Mouse (Mus musculus) Patski (cell line): ENCODE measurements at regions not wholly inside any gene's neighbourhood (a gene's known extent, or its start where the extent isn't known, plus 50 kb on each side); places are given as distances from the start of the nearest gene placed in this dataset.

ENCODE experiments used
- ATAC-seq: fragments of 100-300 bp; one replicate; pipeline ENCODE4 v1.8.0; 2021
- CTCF ChIA-PET: fragments of 350-600 bp; sonication (Branson Sonifier 250); formaldehyde crosslinking; loops from one replicate; lab custom pipeline; 2022; ENCODE audit warnings: inconsistent platforms; lab: Charles Lee
- POLR2A ChIA-PET: fragments of 350-600 bp; sonication (Branson Sonifier 250); formaldehyde crosslinking; loops from one replicate; lab custom pipeline; 2022; ENCODE audit warnings: antibody characterized with exemption, inconsistent platforms; lab: Charles Lee
- DNase-seq: peaks from one replicate; pipeline ENCODE4 v3.0.0-alpha.2; 2011; ENCODE audit warnings: low read depth, low spot score
- H3K27me3 ChIP-seq: fragments of 371-371 bp; one replicate; pipeline ENCODE4 v1.5.1; 2021
- CTCF ChIP-seq: fragments of 100-300 bp; IDR thresholded peaks from one replicate; pipeline ENCODE4 v1.5.1; 2021
- in situ Hi-C: fragments of 300-500 bp; cut with MboI; formaldehyde crosslinking; loops from 3 replicates; pipeline ENCODE4 v1.11.1; 2018; ENCODE audit warnings: low pct_unique_long_range_greater_than_20kb, mixed read lengths

- DNase-seq = no peak
- H3K27me3 ChIP-seq = no peaks in the 10 kb centered on the region
- no peak for ATAC-seq
- ChIA-PET POLR2A (no interaction called here), CTCF (no interaction called here)
- TF ChIP-seq CTCF = no peak
- in situ Hi-C loops = no loop called here
Observed at GRCm38 (mm10) chr8:128109036-128109435, 249.4 kb upstream of the Nrp1 start.

GRCm38 (mm10) chr8:128111132-128111531 lies 247.3 kb upstream of the Nrp1 start:
- DNase-seq = no peak
- in situ Hi-C loops = loop anchor here (5.0 kb wide), 1 partner anchor 51 kb away; no protein-coding TSS in a partner anchor
- no peak for ATAC-seq
- CTCF ChIA-PET = no interaction called here
- no peaks in the 10 kb centered on the region for H3K27me3 ChIP-seq
- no peak for TF ChIP-seq CTCF
- POLR2A ChIA-PET = no interaction called here

GRCm38 (mm10) chr8:128113116-128113515 lies 245.3 kb upstream of the Nrp1 start:
- DNase-seq (peak; percentile 90), ATAC-seq (peak; percentile 93)
- POLR2A ChIA-PET = interaction anchor here (0.5 kb wide), 1 partner anchor 707 kb away, joined by 4 read pairs; no protein-coding TSS in a partner anchor
- in situ Hi-C loops = loop anchor here (5.0 kb wide), 1 partner anchor 49 kb away; no protein-coding TSS in a partner anchor
- no peak for TF ChIP-seq CTCF
- no peaks in the 10 kb centered on the region for H3K27me3 ChIP-seq
- CTCF ChIA-PET = interaction anchor here (1.1 to 2.1 kb wide), 2 partner anchors 11 to 13 kb away, joined by 3 to 7 read pairs; no protein-coding TSS in a partner anchor

- in situ Hi-C loops = no loop called here
- H3K27me3 ChIP-seq = no peaks in the 10 kb centered on the region
- TF ChIP-seq CTCF = no peak
- ATAC-seq (no peak), DNase-seq (no peak)
- ChIA-PET CTCF (interaction anchor here (1.0 kb wide), 1 partner anchor 9 kb away, joined by 4 read pairs; no protein-coding TSS in a partner anchor), POLR2A (no interaction called here)
Observed at GRCm38 (mm10) chr8:128141290-128141966, 217.0 kb upstream of the Nrp1 start.

GRCm38 (mm10) chr8:128148351-128148942 lies 210.0 kb upstream of the Nrp1 start:
- no peak for TF ChIP-seq CTCF
- no peaks in the 10 kb centered on the region for H3K27me3 ChIP-seq
- DNase-seq = no peak
- no peak for ATAC-seq
- in situ Hi-C loops = no loop called here
- ChIA-PET POLR2A (no interaction called here), CTCF (no interaction called here)

GRCm38 (mm10) chr8:128155604-128156003 lies 202.8 kb upstream of the Nrp1 start:
- ChIA-PET CTCF (no interaction called here), POLR2A (no interaction called here)
- no peak for TF ChIP-seq CTCF
- no peak for DNase-seq
- in situ Hi-C loops = no loop called here
- no peak for ATAC-seq
- no peaks in the 10 kb centered on the region for H3K27me3 ChIP-seq

- no peak for DNase-seq
- in situ Hi-C loops = no loop called here
- TF ChIP-seq CTCF = no peak
- no peak for ATAC-seq
- ChIA-PET CTCF (interaction anchor here (0.8 kb wide), 1 partner anchor 207 kb away, joined by 3 read pairs; no protein-coding TSS in a partner anchor), POLR2A (no interaction called here)
- H3K27me3 ChIP-seq = no peaks in the 10 kb centered on the region
Observed at GRCm38 (mm10) chr8:128156221-128156620, 202.2 kb upstream of the Nrp1 start.

- TF ChIP-seq CTCF = no peak
- POLR2A ChIA-PET = no interaction called here
- no peaks in the 10 kb centered on the region for H3K27me3 ChIP-seq
- ATAC-seq = no peak
- in situ Hi-C loops = loop anchor here (5.0 to 10.0 kb wide), 3 partner anchors 51 to 968 kb away; no protein-coding TSS in a partner anchor
- no peak for DNase-seq
- CTCF ChIA-PET = no interaction called here
Observed at GRCm38 (mm10) chr8:128162857-128163256, 195.5 kb upstream of the Nrp1 start.

- ChIA-PET POLR2A (no interaction called here), CTCF (interaction anchor here (1.4 kb wide), 1 partner anchor 67 kb away, joined by 3 read pairs; no protein-coding TSS in a partner anchor)
- in situ Hi-C loops = loop anchor here (5.0 to 10.0 kb wide), 5 partner anchors 53 to 970 kb away; partner anchors contain the start of gene Nrp1
- no peaks in the 10 kb centered on the region for H3K27me3 ChIP-seq
- TF ChIP-seq CTCF = no peak
- peak; percentile 94 for ATAC-seq
- peak; percentile 94 for DNase-seq
Observed at GRCm38 (mm10) chr8:128164976-128165375, 193.4 kb upstream of the Nrp1 start.

GRCm38 (mm10) chr8:128165591-128165990 lies 192.8 kb upstream of the Nrp1 start:
- TF ChIP-seq CTCF = no peak
- no peaks in the 10 kb centered on the region for H3K27me3 ChIP-seq
- ChIA-PET CTCF (interaction anchor here (1.0 to 1.4 kb wide), 2 partner anchors 68 to 197 kb away, joined by 3 read pairs; no protein-coding TSS in a partner anchor), POLR2A (no interaction called here)
- ATAC-seq (no peak), DNase-seq (no peak)
- in situ Hi-C loops = loop anchor here (5.0 to 10.0 kb wide), 4 partner anchors 192 to 971 kb away; partner anchors contain the start of gene Nrp1
